Comparison of ENCODE assay signal across 8 mouse cellular contexts in genomic region chr4:76327346-76327745, GRCm38 (mm10).
DNase-seq lines count a peak whose midpoint lies in the region; ATAC-seq and TF ChIP-seq lines count a peak whose summit lies in the region.

No protein-coding gene starts in this region.

- TF ChIP-seq EP300 in heart, postnatal 0 days (IDR thresholded peaks at IDR 0.05; ENCODE audit: low read depth), result no peak

- TF ChIP-seq CTCF in left cerebral cortex, adult 2 months (IDR thresholded peaks at IDR 0.05), result no peak
- no peak for TF ChIP-seq CTCF in heart, postnatal 0 days (IDR thresholded peaks at IDR 0.05; ENCODE audit: low read depth)

- no peak overlapping the region for H3K4me2 ChIP-seq in embryonic facial prominence, embryonic 11.5 days (ENCODE audit: low read depth, low read length)
- peak overlapping the region; percentile 63 for H3K4me2 ChIP-seq in heart, postnatal 0 days (ENCODE audit: low read depth, low read length)
- H3K4me2 ChIP-seq in midbrain, embryonic 16.5 days (ENCODE audit: low read length), result peak overlapping the region; percentile 59

- 17% methylated on average over 11 of the region's 11 CpGs for WGBS in embryonic facial prominence, embryonic 11.5 days
- WGBS in heart, postnatal 0 days, result 12% methylated on average over 11 of the region's 11 CpGs
- 5% methylated on average over 11 of the region's 11 CpGs for WGBS in midbrain, embryonic 16.5 days

- no peaks in the 10 kb centered on the region for H3K36me3 ChIP-seq in embryonic facial prominence, embryonic 11.5 days (replicated peaks; ENCODE audit: control insufficient read depth, insufficient read depth, low read depth, low read length)
- no peaks in the 10 kb centered on the region for H3K36me3 ChIP-seq in heart, postnatal 0 days (replicated peaks; ENCODE audit: control insufficient read depth, insufficient read depth, low read length)
- no peaks in the 10 kb centered on the region for H3K36me3 ChIP-seq in midbrain, embryonic 16.5 days (ENCODE audit: control insufficient read depth, insufficient read depth, low read length)

- ATAC-seq in embryonic facial prominence, embryonic 11.5 days (replicated peaks; ENCODE audit: insufficient number of reproducible peaks, low FRiP score, low TSS enrichment, low read depth), result no peak
- 0 out of 2 replicates have a peak, but pooled peaks have one; percentile 33 for ATAC-seq in heart, postnatal 0 days (ENCODE audit: insufficient read depth, low read depth)
- peak; percentile 43 for ATAC-seq in midbrain, embryonic 16.5 days
- no peak for ATAC-seq in megakaryocyte-erythroid progenitor cell, adult 5-6 weeks (replicated peaks; ENCODE audit: low FRiP score, low TSS enrichment, poor library complexity, severe bottlenecking)

- H3K27ac ChIP-seq in left cerebral cortex, adult 2 months, result peak overlapping the region; percentile 69
- no peak overlapping the region for H3K27ac ChIP-seq in embryonic facial prominence, embryonic 11.5 days (replicated peaks; ENCODE audit: low read depth, low read length)
- H3K27ac ChIP-seq in heart, postnatal 0 days (ENCODE audit: low read depth), result peak overlapping the region; percentile 43; the same call in 1 of the 2 replicates
- peak overlapping the region; percentile 67 for H3K27ac ChIP-seq in midbrain, embryonic 16.5 days (ENCODE audit: low read length)

- H3K27me3 ChIP-seq in embryonic facial prominence, embryonic 11.5 days (ENCODE audit: control insufficient read depth, insufficient read depth, low read length), result no peaks in the 10 kb centered on the region
- H3K27me3 ChIP-seq in heart, postnatal 0 days (ENCODE audit: control insufficient read depth, insufficient read depth, low read length), result no peaks in the 10 kb centered on the region
- H3K27me3 ChIP-seq in midbrain, embryonic 16.5 days (ENCODE audit: control insufficient read depth, insufficient read depth, low read depth, low read length), result no peaks in the 10 kb centered on the region

- no peaks in the 10 kb centered on the region for H3K9me3 ChIP-seq in embryonic facial prominence, embryonic 11.5 days (replicated peaks; ENCODE audit: control insufficient read depth, low read length)
- H3K9me3 ChIP-seq in heart, postnatal 0 days (replicated peaks; ENCODE audit: control insufficient read depth, low read length), result no peaks in the 10 kb centered on the region
- no peaks in the 10 kb centered on the region for H3K9me3 ChIP-seq in midbrain, embryonic 16.5 days (replicated peaks; ENCODE audit: control insufficient read depth, low read length, poor library complexity, severe bottlenecking)

- DNase-seq in left cerebral cortex, adult 2 months (ENCODE audit: extremely low spot score in 1 of 2, low spot score in 2 of 2), result no peak
- DNase-seq in left cerebral cortex, postnatal 36 days (ENCODE audit: low spot score in 2 of 2), result no peak
- peak; percentile 59 for DNase-seq in embryonic facial prominence, embryonic 11.5 days (ENCODE audit: low spot score)
- peak; percentile 28 for DNase-seq in heart, postnatal 0 days (ENCODE audit: low spot score)
- peak; percentile 36 to 56 for DNase-seq in kidney, postnatal 4 days
- DNase-seq in thymus, postnatal 14 days, result no peak

- intact Hi-C loops in left cerebral cortex, adult 2 months (cut with DNase I), result loop anchor here (5.0 kb wide), 1 partner anchor 120 kb away; no protein-coding TSS in a partner anchor
- intact Hi-C loops in left cerebral cortex, postnatal 36 days (cut with DNase I), result no loop called here

- H3K4me3 ChIP-seq in left cerebral cortex, adult 2 months, result peak overlapping the region; percentile 24
- no peak overlapping the region for H3K4me3 ChIP-seq in embryonic facial prominence, embryonic 11.5 days (ENCODE audit: low read depth, low read length)
- peak overlapping the region; percentile 35 for H3K4me3 ChIP-seq in heart, postnatal 0 days (ENCODE audit: low read depth, low read length)
- peak overlapping the region; percentile 16 for H3K4me3 ChIP-seq in midbrain, embryonic 16.5 days (ENCODE audit: low read depth, low read length)

- H3K4me1 ChIP-seq in embryonic facial prominence, embryonic 11.5 days (ENCODE audit: control insufficient read depth, insufficient read depth, low read length), result peaks cover 5% of the 10 kb centered on the region; the same call in 1 of the 2 replicates
- peaks cover 5% of the 10 kb centered on the region; the same call in 1 of the 2 replicates for H3K4me1 ChIP-seq in heart, postnatal 0 days (ENCODE audit: control insufficient read depth, insufficient read depth)
- peaks cover 25% of the 10 kb centered on the region for H3K4me1 ChIP-seq in midbrain, embryonic 16.5 days (ENCODE audit: control insufficient read depth, insufficient read depth, low read length)

- H3K9ac ChIP-seq in embryonic facial prominence, embryonic 11.5 days (replicated peaks; ENCODE audit: low read length), result no peak overlapping the region
- peak overlapping the region; percentile 55; the same call in 1 of the 2 replicates for H3K9ac ChIP-seq in heart, postnatal 0 days (replicated peaks; ENCODE audit: low read depth, low read length)
- H3K9ac ChIP-seq in midbrain, embryonic 16.5 days (ENCODE audit: low read depth, low read length), result peak overlapping the region; percentile 44; the same call in 1 of the 2 replicates

Comparison
In these comparisons a context has a peak if more than half of its experiments do, and no peak if none do; other contexts are left out.
1. DNase-seq: peak in embryonic facial prominence, embryonic 11.5 days (single experiment), heart, postnatal 0 days (single experiment) and kidney, postnatal 4 days (2 of 2); none in left cerebral cortex, adult 2 months (0 of 2), left cerebral cortex, postnatal 36 days (0 of 2) and thymus, postnatal 14 days (single experiment).
2. ATAC-seq: peak in heart, postnatal 0 days (single experiment) and midbrain, embryonic 16.5 days (single experiment); none in embryonic facial prominence, embryonic 11.5 days (single experiment) and megakaryocyte-erythroid progenitor cell, adult 5-6 weeks (single experiment).